Mouse (Mus musculus): ENCODE results near the gene Ribc1. TPM values are rescaled to one million over a fixed set of nuclear protein-coding genes. Genes with fewer than 3 reads are reported as not detected.
A peak's percentile ranks its signal among the peaks of the same experiment; 100 is the strongest.

The Ribc1 gene
- total and polyA plus RNA-seq, 2 experiments from 2014 or later, result 0.47 to 1.1 TPM

GRCm38 (mm10) chrX:152001182-152001684 lies 14.9 kb downstream of the Ribc1 start:
- ATAC-seq (no peak), DNase-seq (ENCODE audit: low spot score) (no peak)
- H3K27me3 ChIP-seq (ENCODE audit: insufficient read depth, low read length), result peaks cover under 1% of the 10 kb centered on the region; the same call in 1 of the 2 replicates
- peak overlapping the region; percentile 44 for H3K4me3 ChIP-seq (ENCODE audit: low read length)
- no peaks in the 10 kb centered on the region for H3K9me3 ChIP-seq (ENCODE audit: low read length)
- no peaks in the 10 kb centered on the region for H3K36me3 ChIP-seq (ENCODE audit: insufficient read depth, low read length)
- peak overlapping the region; percentile 30; the same call in 1 of the 2 replicates for H3K9ac ChIP-seq (replicated peaks; ENCODE audit: low read length)
- peak overlapping the region; percentile 63 for H3K4me2 ChIP-seq (ENCODE audit: low read depth, low read length)
- WGBS, result 44% methylated on average over 9 of the region's 9 CpGs
- no peaks in the 10 kb centered on the region for H3K4me1 ChIP-seq (ENCODE audit: insufficient read depth, low read length)
- H3K27ac ChIP-seq, result peak overlapping the region; percentile 36
- TF ChIP-seq CTCF (IDR thresholded peaks at IDR 0.05; ENCODE audit: low read depth), result no peak

DNA sequence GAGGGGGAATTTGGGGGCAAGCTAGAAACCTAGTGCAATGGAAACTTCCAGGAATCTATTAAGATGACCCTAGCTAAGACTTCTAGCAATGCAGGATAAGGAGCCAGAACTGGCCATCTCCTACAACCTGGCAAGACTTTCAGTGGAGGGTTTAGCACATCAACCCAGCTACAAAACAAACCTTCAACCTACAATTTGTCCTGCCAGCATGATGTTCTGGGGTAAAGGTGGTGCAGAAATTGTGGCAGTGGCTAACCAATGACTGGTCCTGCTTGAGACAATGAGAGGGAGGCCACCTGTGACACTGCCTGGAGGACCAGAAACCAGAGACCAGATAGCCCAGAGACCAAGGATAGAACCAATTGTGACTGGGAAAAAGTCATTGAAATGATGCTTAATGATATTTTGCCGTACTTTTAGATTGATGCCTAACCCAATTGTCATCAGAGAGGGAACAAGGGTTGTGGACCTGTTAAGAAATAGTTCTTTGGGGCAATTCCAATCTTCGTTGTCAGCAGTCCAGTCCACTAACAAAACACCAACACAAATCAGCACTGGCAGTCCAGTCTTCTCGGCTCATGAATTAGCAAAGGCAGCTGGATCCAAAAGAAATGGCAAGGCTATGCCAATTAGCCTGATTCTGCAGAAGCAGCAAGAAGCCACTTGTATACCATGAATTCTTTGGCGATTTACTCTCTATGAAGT lies 16.9 kb downstream of the Ribc1 start:
- no peak for ATAC-seq

More for the DNA sequence above, 16.9 kb downstream of the Ribc1 start:
- Histone ChIP-seq H3K9ac (replicated peaks; ENCODE audit: low read length) (no peak overlapping the region), H3K27me3 (ENCODE audit: insufficient read depth, low read length) (peaks cover 3% of the 10 kb centered on the region; the same call in 1 of the 2 replicates), H3K9me3 (ENCODE audit: low read length) (no peaks in the 10 kb centered on the region), H3K4me3 (ENCODE audit: low read length) (no peak overlapping the region), H3K36me3 (ENCODE audit: insufficient read depth, low read length) (no peaks in the 10 kb centered on the region), H3K4me2 (ENCODE audit: low read depth, low read length) (no peak overlapping the region), H3K4me1 (ENCODE audit: insufficient read depth, low read length) (no peaks in the 10 kb centered on the region), H3K27ac (no peak overlapping the region)
- 58% methylated on average over 4 of the region's 4 CpGs for WGBS
- no peak for TF ChIP-seq CTCF (IDR thresholded peaks at IDR 0.05; ENCODE audit: low read depth)
- no peak for DNase-seq (ENCODE audit: low spot score)

Other genes with a start within 250 kb of the Ribc1 start
- gene Huwe1, start 215.5 kb downstream of the Ribc1 start, total RNA-seq (2014; rRNA removed), result 131 and 140 TPM in 2 replicates
- 30.0 and 36.1 TPM in 2 replicates for gene Huwe1, start 215.5 kb downstream of the Ribc1 start, polyA plus RNA-seq (2015; fragmentation: Nextera tagmentation; extraction: Ambion mirVana)
- 50.6 and 71.7 TPM in 2 replicates for gene Hsd17b10, start 14.4 kb downstream of the Ribc1 start, total RNA-seq (2014; rRNA removed)
- 106 and 112 TPM in 2 replicates for gene Hsd17b10, start 14.4 kb downstream of the Ribc1 start, polyA plus RNA-seq (2015; fragmentation: Nextera tagmentation; extraction: Ambion mirVana)
- gene Smc1a, start 133 bp upstream of the Ribc1 start, total RNA-seq (2014; rRNA removed), result 22.5 and 29.8 TPM in 2 replicates
- gene Smc1a, start 133 bp upstream of the Ribc1 start, polyA plus RNA-seq (2015; fragmentation: Nextera tagmentation; extraction: Ambion mirVana), result 51.9 and 55.8 TPM in 2 replicates
- gene Iqsec2, start 128.0 kb upstream of the Ribc1 start, total RNA-seq (2014; rRNA removed), result 27.3 and 30.0 TPM in 2 replicates
- gene Iqsec2, start 128.0 kb upstream of the Ribc1 start, polyA plus RNA-seq (2015; fragmentation: Nextera tagmentation; extraction: Ambion mirVana), result 9.5 and 9.7 TPM in 2 replicates
- 54.5 and 55.6 TPM in 2 replicates for gene Kdm5c, start 216.7 kb upstream of the Ribc1 start, total RNA-seq (2014; rRNA removed)
- 17.4 and 24.5 TPM in 2 replicates for gene Kdm5c, start 216.7 kb upstream of the Ribc1 start, polyA plus RNA-seq (2015; fragmentation: Nextera tagmentation; extraction: Ambion mirVana)